Mouse (Mus musculus): ENCODE results near the gene Dpp10. TPM values are rescaled to one million over a fixed set of nuclear protein-coding genes. Genes with fewer than 3 reads are reported as not detected.

Dpp10 gene
- polyA plus RNA-seq, 2 experiments: not detected

DNA sequence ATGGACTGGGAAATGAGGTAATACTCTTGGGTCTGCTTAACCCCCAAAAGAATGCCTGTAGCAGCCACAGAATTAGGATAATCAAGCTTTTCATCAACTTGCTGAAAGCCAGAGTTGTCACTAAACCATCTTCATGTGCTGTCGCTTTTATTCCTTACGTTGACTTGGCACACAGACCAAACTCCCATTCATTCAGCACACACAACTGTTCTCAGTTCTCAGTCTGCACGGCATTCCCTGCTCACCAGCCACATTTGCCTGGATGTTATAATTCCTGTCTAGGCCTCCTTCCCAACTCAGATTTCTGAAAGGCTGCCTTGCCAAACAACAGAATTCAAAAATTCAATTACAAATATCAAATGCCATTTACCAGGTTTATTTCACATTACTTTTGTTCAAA, 49.6 kb downstream of the Dpp10 start:
- TF ChIP-seq EP300 (IDR thresholded peaks at IDR 0.05; ENCODE audit: low read depth) (no peak), CTCF (IDR thresholded peaks at IDR 0.05; ENCODE audit: low read depth) (no peak)
- DNase-seq (ENCODE audit: low read depth in 3 of 3, low spot score in 3 of 3) (no peak), ATAC-seq (ENCODE audit: insufficient read depth) (no peak)
- Histone ChIP-seq H3K36me3 (replicated peaks; ENCODE audit: control insufficient read depth, insufficient read depth, low read depth) (no peaks in the 10 kb centered on the region), H3K4me3 (ENCODE audit: insufficient read depth in 1 of 2, low read depth in 2 of 2, low read length in 2 of 2) (no peak overlapping the region), H3K27ac (no peak overlapping the region), H3K9ac (replicated peaks) (no peak overlapping the region), H3K9me3 (ENCODE audit: control insufficient read depth, low read length) (no peaks in the 10 kb centered on the region), H3K4me1 (replicated peaks; ENCODE audit: control insufficient read depth in 2 of 2, insufficient read depth in 2 of 2, low read length in 1 of 2) (no peaks in the 10 kb centered on the region), H3K27me3 (ENCODE audit: control insufficient read depth, insufficient read depth, low read length) (no peaks in the 10 kb centered on the region), H3K4me2 (ENCODE audit: low read depth) (no peak overlapping the region)
- WGBS (ENCODE audit: insufficient replicate concordance): 71% methylated on average over 3 of the region's 3 CpGs

DNA sequence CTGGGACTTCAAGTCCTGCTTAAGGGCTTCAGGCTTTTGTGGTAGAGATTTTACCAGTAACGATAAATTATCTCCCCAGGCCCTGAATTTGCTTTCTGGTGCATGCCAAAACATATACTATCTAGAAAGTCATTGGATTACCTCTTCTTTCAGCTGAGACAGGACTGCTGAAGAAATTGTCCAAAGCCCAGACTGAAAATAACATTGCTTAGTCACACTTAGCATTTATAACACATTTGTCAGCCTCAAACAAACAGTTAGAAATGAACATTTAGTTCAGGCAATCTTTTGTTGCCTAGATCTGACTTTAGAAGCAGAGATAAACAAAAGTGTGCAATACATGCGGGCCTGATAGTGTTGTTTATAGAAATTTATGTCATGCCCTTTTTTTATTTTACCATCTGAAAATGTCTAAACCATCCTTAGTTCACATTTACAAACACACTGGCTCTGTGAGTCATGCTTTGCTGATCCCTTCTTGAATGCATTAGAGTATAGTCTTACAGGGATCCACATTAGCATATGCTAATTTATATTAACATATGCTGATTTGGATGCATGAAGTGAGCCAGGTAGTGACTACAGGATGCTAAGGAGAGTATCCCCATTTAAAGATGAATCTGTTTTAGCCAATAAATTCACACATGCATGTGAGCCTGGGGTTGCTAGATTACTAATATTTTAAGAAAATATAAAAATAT, 59.9 kb downstream of the Dpp10 start:
- H3K27me3 ChIP-seq (ENCODE audit: control insufficient read depth, insufficient read depth, low read length): no peaks in the 10 kb centered on the region
- H3K4me1 ChIP-seq (replicated peaks; ENCODE audit: control insufficient read depth in 2 of 2, insufficient read depth in 2 of 2, low read length in 1 of 2): no peaks in the 10 kb centered on the region
- DNase-seq (ENCODE audit: low read depth in 3 of 3, low spot score in 3 of 3) (no peak), ATAC-seq (ENCODE audit: insufficient read depth) (no peak)
- WGBS (ENCODE audit: insufficient replicate concordance): 54% methylated on average over 2 of the region's 2 CpGs
- no peak overlapping the region for H3K9ac ChIP-seq (replicated peaks)
- H3K9me3 ChIP-seq (ENCODE audit: control insufficient read depth, low read length): no peaks in the 10 kb centered on the region
- TF ChIP-seq CTCF (IDR thresholded peaks at IDR 0.05; ENCODE audit: low read depth): no peak
- no peak for TF ChIP-seq EP300 (IDR thresholded peaks at IDR 0.05; ENCODE audit: low read depth)
- no peak overlapping the region for H3K4me2 ChIP-seq (ENCODE audit: low read depth)
- no peak overlapping the region for H3K27ac ChIP-seq
- no peak overlapping the region for H3K4me3 ChIP-seq (ENCODE audit: insufficient read depth in 1 of 2, low read depth in 2 of 2, low read length in 2 of 2)
- no peaks in the 10 kb centered on the region for H3K36me3 ChIP-seq (replicated peaks; ENCODE audit: control insufficient read depth, insufficient read depth, low read depth)

DNA sequence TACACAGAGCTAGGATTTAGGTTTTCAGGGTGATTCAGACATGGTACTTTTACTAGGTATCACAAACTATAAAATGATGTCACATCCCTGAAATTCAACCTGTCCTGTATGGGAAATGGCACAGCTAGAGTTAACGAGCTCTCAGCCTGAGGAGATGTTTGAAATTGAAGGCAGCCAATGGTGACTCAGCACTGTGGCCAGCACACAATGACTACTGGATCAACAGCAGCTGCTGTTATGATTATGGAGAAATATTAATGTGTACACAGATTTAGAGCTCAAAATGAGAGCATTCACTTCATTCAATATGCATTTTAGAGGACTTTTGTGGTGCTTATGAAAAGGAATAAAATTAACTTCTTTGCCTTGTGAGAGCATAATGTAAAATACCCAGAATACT, 66.8 kb downstream of the Dpp10 start:
- H3K36me3 ChIP-seq (replicated peaks; ENCODE audit: control insufficient read depth, insufficient read depth, low read depth): no peaks in the 10 kb centered on the region
- H3K9ac ChIP-seq (replicated peaks): no peak overlapping the region
- ATAC-seq (ENCODE audit: insufficient read depth) (no peak), DNase-seq (ENCODE audit: low read depth in 3 of 3, low spot score in 3 of 3) (no peak)
- TF ChIP-seq EP300 (IDR thresholded peaks at IDR 0.05; ENCODE audit: low read depth): no peak
- no peak for TF ChIP-seq CTCF (IDR thresholded peaks at IDR 0.05; ENCODE audit: low read depth)
- no peaks in the 10 kb centered on the region for H3K4me1 ChIP-seq (replicated peaks; ENCODE audit: control insufficient read depth in 2 of 2, insufficient read depth in 2 of 2, low read length in 1 of 2)
- H3K27me3 ChIP-seq (ENCODE audit: control insufficient read depth, insufficient read depth, low read length): no peaks in the 10 kb centered on the region
- no peaks in the 10 kb centered on the region for H3K9me3 ChIP-seq (ENCODE audit: control insufficient read depth, low read length)
- H3K4me2 ChIP-seq (ENCODE audit: low read depth): no peak overlapping the region
- H3K4me3 ChIP-seq (ENCODE audit: insufficient read depth in 1 of 2, low read depth in 2 of 2, low read length in 2 of 2): no peak overlapping the region
- 38% methylated on average over 1 of the region's 1 CpGs for WGBS (ENCODE audit: insufficient replicate concordance)
- H3K27ac ChIP-seq: no peak overlapping the region

DNA sequence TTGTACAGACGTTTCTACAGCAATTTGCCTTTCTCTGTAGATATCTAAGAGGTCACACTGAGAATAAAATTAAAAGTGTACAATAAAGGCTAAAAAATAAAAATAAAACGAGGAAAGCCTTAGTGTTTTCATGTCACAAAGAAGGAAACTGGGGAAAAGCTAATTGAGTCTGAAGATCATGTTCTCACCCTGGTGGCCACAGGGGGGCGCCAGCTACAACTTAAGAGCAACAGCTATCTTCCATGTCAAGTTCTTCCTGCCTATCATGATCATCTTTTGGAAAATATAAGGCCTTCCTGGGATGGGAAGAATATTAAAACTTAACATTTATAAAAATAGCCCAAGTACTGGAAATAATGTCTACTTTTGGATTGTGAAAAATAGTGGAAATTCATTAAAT, 70.7 kb downstream of the Dpp10 start:
- H3K9me3 ChIP-seq (ENCODE audit: control insufficient read depth, low read length): no peaks in the 10 kb centered on the region
- H3K36me3 ChIP-seq (replicated peaks; ENCODE audit: control insufficient read depth, insufficient read depth, low read depth): no peaks in the 10 kb centered on the region
- H3K9ac ChIP-seq (replicated peaks): no peak overlapping the region
- H3K4me2 ChIP-seq (ENCODE audit: low read depth): no peak overlapping the region
- WGBS (ENCODE audit: insufficient replicate concordance): 12% methylated on average over 3 of the region's 3 CpGs
- no peak overlapping the region for H3K27ac ChIP-seq
- no peak overlapping the region for H3K4me3 ChIP-seq (ENCODE audit: insufficient read depth in 1 of 2, low read depth in 2 of 2, low read length in 2 of 2)
- DNase-seq (ENCODE audit: low read depth in 3 of 3, low spot score in 3 of 3): no peak
- no peak for ATAC-seq (ENCODE audit: insufficient read depth)
- TF ChIP-seq EP300 (IDR thresholded peaks at IDR 0.05; ENCODE audit: low read depth): no peak
- peak; percentile 18; the same call in 1 of the 2 replicates for TF ChIP-seq CTCF (IDR thresholded peaks at IDR 0.05; ENCODE audit: low read depth)
- no peaks in the 10 kb centered on the region for H3K4me1 ChIP-seq (replicated peaks; ENCODE audit: control insufficient read depth in 2 of 2, insufficient read depth in 2 of 2, low read length in 1 of 2)
- no peaks in the 10 kb centered on the region for H3K27me3 ChIP-seq (ENCODE audit: control insufficient read depth, insufficient read depth, low read length)

DNA sequence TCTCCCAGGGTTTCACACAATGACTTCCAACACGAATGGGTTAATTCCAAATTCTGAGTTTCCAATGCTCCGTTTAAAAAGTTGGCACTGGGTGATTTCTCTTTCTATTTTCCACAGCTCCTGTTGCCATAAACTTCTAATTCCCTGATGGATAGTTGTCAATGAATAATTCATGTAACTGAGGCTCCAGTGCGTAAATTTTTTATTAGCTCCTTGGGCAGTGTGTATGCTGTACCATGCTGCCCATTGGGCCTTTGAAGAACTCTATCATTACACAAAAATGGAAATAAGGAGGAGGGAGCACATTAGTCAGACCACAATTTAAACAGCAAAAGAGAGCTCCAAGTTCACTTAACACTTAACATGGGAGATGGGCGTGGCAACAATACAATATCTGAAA, 99.2 kb downstream of the Dpp10 start:
- Histone ChIP-seq H3K4me1 (replicated peaks; ENCODE audit: control insufficient read depth in 2 of 2, insufficient read depth in 2 of 2, low read length in 1 of 2) (no peaks in the 10 kb centered on the region), H3K9ac (replicated peaks) (no peak overlapping the region), H3K9me3 (ENCODE audit: control insufficient read depth, low read length) (no peaks in the 10 kb centered on the region), H3K4me3 (ENCODE audit: insufficient read depth in 1 of 2, low read depth in 2 of 2, low read length in 2 of 2) (no peak overlapping the region), H3K27me3 (ENCODE audit: control insufficient read depth, insufficient read depth, low read length) (no peaks in the 10 kb centered on the region), H3K36me3 (replicated peaks; ENCODE audit: control insufficient read depth, insufficient read depth, low read depth) (no peaks in the 10 kb centered on the region), H3K4me2 (ENCODE audit: low read depth) (no peak overlapping the region), H3K27ac (no peak overlapping the region)
- no peak for DNase-seq (ENCODE audit: low read depth in 3 of 3, low spot score in 3 of 3)
- ATAC-seq (ENCODE audit: insufficient read depth): no peak
- 58% methylated on average over 4 of the region's 4 CpGs for WGBS (ENCODE audit: insufficient replicate concordance)
- TF ChIP-seq EP300 (IDR thresholded peaks at IDR 0.05; ENCODE audit: low read depth) (no peak), CTCF (IDR thresholded peaks at IDR 0.05; ENCODE audit: low read depth) (no peak)

Data from liver, embryonic 14.5 days (tissue).